Mouse (Mus musculus) CD4-positive, CD25-positive, alpha-beta regulatory T cell, adult 9 weeks (primary cell): ENCODE measurements around the gene Gm45618. TPM values are rescaled to one million over a fixed set of nuclear protein-coding genes. Genes with fewer than 3 reads are reported as not detected.

Experiments
- polyA plus RNA-seq: library from polyadenylated mRNA; unstranded; fragments of 100-300 nt; shearing (Covaris generic); gene quantifications from one replicate; pipeline ENCODE4 v1.2.1, GENCODE M21; 2017

Gm45618 gene
- polyA plus RNA-seq = not detected

GRCm38 (mm10) chr7:142120629-142121028, at the start of gene Gm45618:
Gene Gm45618 (minus strand): TSS chr7:142120729.

GRCm38 (mm10) chr7:142165639-142166038, 45.1 kb upstream of the Gm45618 start, which contains the start of gene Gm4553:
Gene Gm4553 (minus strand): TSS chr7:142165739.

GRCm38 (mm10) chr7:142157013-142157412, 36.5 kb upstream of the Gm45618 start, which contains the start of gene Gm29735:
Gene Gm29735 (minus strand): TSS chr7:142157113.

GRCm38 (mm10) chr7:142144507-142144906, 24.0 kb upstream of the Gm45618 start, which contains the start of gene Gm45337:
Gene Gm45337 (minus strand): TSS chr7:142144607.

GRCm38 (mm10) chr7:142135934-142136333, 15.4 kb upstream of the Gm45618 start, which contains the start of gene Gm39115:
Gene Gm39115 (minus strand): TSS chr7:142136034.

GRCm38 (mm10) chr7:142095183-142095931, 25.2 kb downstream of the Gm45618 start, which contains the start of gene Dusp8:
Gene Dusp8 (minus strand): TSS chr7:142095843.

Other genes with a start within 250 kb of the Gm45618 start
- gene Tollip, start 202.2 kb downstream of the Gm45618 start, polyA plus RNA-seq = 54.9 TPM
- 0.68 TPM for gene Brsk2, start 171.0 kb downstream of the Gm45618 start, polyA plus RNA-seq
- 91.6 TPM for gene Mob2, start 59.7 kb downstream of the Gm45618 start, polyA plus RNA-seq
- not detected for gene Dusp8, start 24.9 kb downstream of the Gm45618 start, polyA plus RNA-seq
- not detected for gene Gm39115, start 15.3 kb upstream of the Gm45618 start, polyA plus RNA-seq
- gene Gm45337, start 23.9 kb upstream of the Gm45618 start, polyA plus RNA-seq = not detected
- gene Gm29735, start 36.4 kb upstream of the Gm45618 start, polyA plus RNA-seq = not detected
- gene Gm4553, start 45.0 kb upstream of the Gm45618 start, polyA plus RNA-seq = not detected
- not detected for gene Krtap5-2, start 55.3 kb upstream of the Gm45618 start, polyA plus RNA-seq
- gene Gm10153, start 69.7 kb upstream of the Gm45618 start, polyA plus RNA-seq = not detected
- not detected for gene Krtap5-3, start 80.6 kb upstream of the Gm45618 start, polyA plus RNA-seq
- not detected for gene Gm7579, start 91.1 kb upstream of the Gm45618 start, polyA plus RNA-seq
- gene Krtap5-5, start 109.2 kb upstream of the Gm45618 start, polyA plus RNA-seq = not detected
- not detected for gene Gm40460, start 120.3 kb upstream of the Gm45618 start, polyA plus RNA-seq
- not detected for gene Gm2431, start 137.6 kb upstream of the Gm45618 start, polyA plus RNA-seq
- gene Gm4559, start 153.6 kb upstream of the Gm45618 start, polyA plus RNA-seq = not detected
- not detected for gene Krtap5-1, start 176.4 kb upstream of the Gm45618 start, polyA plus RNA-seq
- not detected for gene Krtap5-4, start 182.8 kb upstream of the Gm45618 start, polyA plus RNA-seq